Mouse (Mus musculus) heart, embryonic 14.5 days (tissue): ENCODE results near the gene Ankrd33. TPM values are rescaled to one million over a fixed set of nuclear protein-coding genes. Genes with fewer than 3 reads are reported as not detected.

Experiments used
- ATAC-seq: fragments of 200-750 bp; cut with Nextera tagmentation; 2 replicates; pipeline ENCODE4 v1.8.0; 2017; ENCODE audit warnings: low read depth, moderate TSS enrichment; ENCODE audit not compliant: insufficient number of reproducible peaks, insufficient read depth, low FRiP score
- H3K27ac ChIP-seq, 2 experiments: fragments of 200-500 bp in 1 of 2; fragments of 300-500 bp in 1 of 2; sonication (generic) in 1 of 2; replicated peaks in 1 of 2; 2 replicates each; pipeline ENCODE4 v1.5.1; 2012 to 2014; ENCODE audit warnings: low read depth in 2 of 2, low read length in 2 of 2, control low read depth in 1 of 2, mild to moderate bottlenecking in 1 of 2, mixed read lengths in 1 of 2; ENCODE audit not compliant: control insufficient read depth in 1 of 2, insufficient read depth in 1 of 2
- H3K27me3 ChIP-seq: fragments of 300-500 bp; sonication (generic); 2 replicates; pipeline ENCODE4 v1.6.1; 2014; ENCODE audit warnings: mild to moderate bottlenecking, low read length, control low read depth; ENCODE audit not compliant: control insufficient read depth, insufficient read depth
- H3K36me3 ChIP-seq: fragments of 300-500 bp; sonication (generic); 2 replicates; pipeline ENCODE4 v1.6.1; 2014; ENCODE audit warnings: mild to moderate bottlenecking, control low read depth, low read length, mixed read lengths; ENCODE audit not compliant: control insufficient read depth, insufficient read depth
- H3K4me1 ChIP-seq, 2 experiments: fragments of 200-500 bp in 1 of 2; fragments of 300-500 bp in 1 of 2; sonication (generic) in 1 of 2; 2 replicates each; pipeline ENCODE4 v1.6.1; 2012 to 2014; ENCODE audit warnings: low read length in 2 of 2, control low read depth in 1 of 2, mixed read lengths in 1 of 2; ENCODE audit not compliant: control insufficient read depth in 2 of 2, insufficient read depth in 2 of 2
- H3K4me2 ChIP-seq: fragments of 300-500 bp; sonication (generic); 2 replicates; pipeline ENCODE4 v1.6.1; 2014; ENCODE audit warnings: mild to moderate bottlenecking, low read length
- H3K4me3 ChIP-seq, 2 experiments: fragments of 200-500 bp in 1 of 2; fragments of 300-500 bp in 1 of 2; sonication (generic) in 1 of 2; 2 replicates each; pipeline ENCODE4 v1.5.1; 2012 to 2014; ENCODE audit warnings: low read length in 2 of 2, mild to moderate bottlenecking in 2 of 2, control low read depth in 1 of 2, low read depth in 1 of 2, moderate library complexity in 1 of 2; ENCODE audit not compliant: control insufficient read depth in 1 of 2, insufficient read depth in 1 of 2
- H3K9ac ChIP-seq: fragments of 300-500 bp; sonication (generic); 2 replicates; pipeline ENCODE4 v1.6.1; 2014; ENCODE audit warnings: mild to moderate bottlenecking, low read length
- H3K9me3 ChIP-seq: fragments of 300-500 bp; sonication (generic); 2 replicates; pipeline ENCODE4 v1.6.1; 2016; ENCODE audit warnings: low read length, control low read depth; ENCODE audit not compliant: control insufficient read depth
- WGBS: fragments of 180-500 bp; shearing (Covaris S2); extraction: QIAGEN DNeasy Blood & Tissue Kit; methylation state at CpG from one replicate; pipeline ENCODE4 v1.1.7; 2014; 5-methylcytosine and 5-hydroxymethylcytosine counted together
- polyA plus RNA-seq: library from polyadenylated mRNA; unstranded; fragments of >200 nt; fragmentation: Nextera tagmentation; extraction: Ambion mirVana; gene quantifications from 2 replicates; pipeline ENCODE4 v1.2.1, GENCODE M21; 2014

Gene Ankrd33
- polyA plus RNA-seq, 1 experiment from 2014 or later: not detected

- Histone ChIP-seq H3K27me3 (peaks cover 38% of the 10 kb centered on the region), H3K9ac (no peak overlapping the region), H3K36me3 (no peaks in the 10 kb centered on the region), H3K4me3 (no peak overlapping the region), H3K4me1 (peaks cover 31 to 32% of the 10 kb centered on the region in 2 experiments), H3K9me3 (no peaks in the 10 kb centered on the region), H3K27ac (peak overlapping the region in 1 of 2 experiments; percentile 24; a peak in 2 of 4 replicates), H3K4me2 (no peak overlapping the region)
- 62% methylated on average over 12 of the region's 12 CpGs for WGBS
- peak; percentile 37; the same call in 1 of the 2 replicates for ATAC-seq
Measured at GRCm38 (mm10) chr15:101126876-101127544, 11.5 kb downstream of the Ankrd33 start.

GRCm38 (mm10) chr15:101128181-101129089 lies 12.9 kb downstream of the Ankrd33 start, which contains the start of gene Acvrl1:
Gene Acvrl1 (plus strand): TSS chr15:101128522.
- peak within 1 kb of the TSS; percentile 0 to 24; a peak in 2 of 4 replicates for H3K27ac ChIP-seq
- ATAC-seq: no peak
- H3K27me3 ChIP-seq: peaks cover 38% of the 10 kb centered on the region
- no peaks in the 10 kb centered on the region for H3K36me3 ChIP-seq
- no peaks in the 10 kb centered on the region for H3K9me3 ChIP-seq
- WGBS: 3% methylated on average over 46 of the region's 46 CpGs
- peak within 1 kb of the TSS; percentile 45 to 47 for H3K4me3 ChIP-seq
- peaks cover 28 to 32% of the 10 kb centered on the region in 2 experiments for H3K4me1 ChIP-seq
- peak within 1 kb of the TSS; percentile 68 for H3K4me2 ChIP-seq
- H3K9ac ChIP-seq: peak within 1 kb of the TSS; percentile 70

DNA sequence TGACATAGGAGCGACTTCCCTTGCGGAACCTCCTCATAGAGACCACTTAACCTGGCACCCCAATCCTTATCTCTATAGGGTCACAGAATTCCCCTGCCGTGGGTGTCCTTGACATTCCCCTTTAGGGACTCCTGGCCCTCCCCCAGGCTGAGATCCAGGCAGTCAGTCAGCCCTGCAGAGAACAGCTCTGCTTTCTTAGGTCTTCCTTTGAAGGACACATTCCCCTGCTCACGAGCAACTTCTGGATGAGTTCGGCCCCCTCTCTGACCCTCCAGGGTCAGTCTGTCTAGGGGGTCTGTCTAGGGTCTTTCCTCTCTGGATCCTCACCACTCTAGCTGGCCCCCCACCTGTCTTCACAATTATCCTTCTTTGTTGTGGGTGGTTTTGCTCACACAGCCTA lies 13.9 kb downstream of the Ankrd33 start:
- no peak for ATAC-seq
- Histone ChIP-seq H3K27ac (no peak overlapping the region), H3K9ac (peak overlapping the region; percentile 70; the same call in 1 of the 2 replicates), H3K4me1 (peaks cover 28 to 31% of the 10 kb centered on the region in 2 experiments), H3K36me3 (no peaks in the 10 kb centered on the region), H3K9me3 (no peaks in the 10 kb centered on the region), H3K4me3 (peak overlapping the region; percentile 45 to 47), H3K27me3 (peaks cover 38% of the 10 kb centered on the region), H3K4me2 (peak overlapping the region; percentile 68)
- 7% methylated on average over 5 of the region's 5 CpGs for WGBS

DNA sequence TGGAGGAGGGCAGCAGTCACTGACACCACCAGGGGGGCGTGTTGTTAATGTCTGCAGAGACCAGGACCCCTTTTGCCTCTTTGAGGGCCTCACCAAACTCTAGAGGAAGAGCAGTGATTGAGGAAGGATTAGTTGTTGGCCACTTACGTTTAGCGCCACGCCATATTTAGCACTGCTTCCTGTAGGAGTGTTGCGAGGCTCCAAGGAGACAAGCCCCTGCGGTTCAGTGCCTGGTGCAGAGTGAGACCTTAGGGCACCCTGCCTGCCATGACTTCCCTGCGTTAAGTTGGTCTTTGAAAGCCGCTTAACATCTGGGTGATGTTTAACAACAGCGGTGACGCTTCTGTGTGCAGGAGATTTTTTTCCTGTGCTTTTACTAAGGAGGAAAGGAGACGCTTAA lies 15.9 kb downstream of the Ankrd33 start:
- no peak overlapping the region for H3K27ac ChIP-seq
- WGBS: 9% methylated on average over 11 of the region's 11 CpGs
- H3K4me2 ChIP-seq: peak overlapping the region; percentile 42
- H3K4me1 ChIP-seq: peaks cover 28% of the 10 kb centered on the region in 2 experiments
- H3K9me3 ChIP-seq: no peaks in the 10 kb centered on the region
- peak overlapping the region; percentile 11; the same call in 1 of the 2 replicates for H3K9ac ChIP-seq
- H3K27me3 ChIP-seq: peaks cover 31% of the 10 kb centered on the region
- no peak for ATAC-seq
- H3K36me3 ChIP-seq: no peaks in the 10 kb centered on the region
- H3K4me3 ChIP-seq: peak overlapping the region in 1 of 2 experiments; percentile 6; a peak in 1 of 4 replicates

DNA sequence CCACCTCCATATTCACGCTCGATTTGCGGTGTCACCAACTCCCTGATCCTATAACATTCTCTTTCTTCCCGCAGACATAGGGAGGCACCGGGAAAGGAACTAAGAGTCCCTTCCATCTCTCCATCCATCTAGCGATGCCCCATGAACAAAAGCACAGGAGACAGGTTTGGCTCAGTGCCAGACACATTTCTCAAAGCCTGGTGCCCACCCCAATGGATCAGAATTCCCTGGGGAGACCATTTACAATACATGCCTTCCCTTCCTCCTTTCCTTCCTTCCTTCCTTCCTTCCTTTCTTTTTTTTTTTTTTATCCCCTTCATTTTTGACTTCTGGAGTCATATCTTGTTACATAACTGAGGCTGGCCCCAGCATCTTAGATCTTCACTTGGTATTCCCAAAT lies 16.5 kb downstream of the Ankrd33 start:
- Histone ChIP-seq H3K9ac (0 out of 2 replicates have a peak overlapping the region, but pooled peaks have one; percentile 11), H3K27ac (no peak overlapping the region), H3K4me3 (0 out of 4 replicates have a peak overlapping the region, but pooled peaks of 1 of the 2 experiments have one; percentile 6), H3K27me3 (peaks cover 31% of the 10 kb centered on the region), H3K4me2 (peak overlapping the region; percentile 42), H3K9me3 (no peaks in the 10 kb centered on the region), H3K4me1 (peaks cover 28% of the 10 kb centered on the region in 2 experiments), H3K36me3 (no peaks in the 10 kb centered on the region)
- no peak for ATAC-seq
- 50% methylated on average over 6 of the region's 6 CpGs for WGBS

DNA sequence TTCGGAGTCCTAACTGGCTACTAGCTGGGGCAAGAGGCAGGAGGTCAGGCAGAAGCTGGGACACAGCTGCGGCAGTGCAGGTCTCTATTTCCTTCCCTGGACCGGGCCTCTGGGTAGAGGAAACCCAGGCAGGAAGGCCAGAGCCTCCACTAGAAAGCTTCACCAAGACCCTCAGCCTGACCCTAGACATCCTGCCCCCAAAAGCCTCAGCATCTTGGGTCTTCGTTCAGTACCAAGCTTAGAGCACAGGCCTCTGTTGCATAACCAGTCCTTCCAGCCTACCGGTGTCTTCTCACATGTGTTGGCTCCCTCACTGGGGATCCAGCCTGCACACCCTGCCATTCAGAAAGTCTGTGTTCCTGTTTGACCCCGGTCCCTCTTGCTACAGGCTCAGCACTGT lies 17.2 kb downstream of the Ankrd33 start:
- H3K27ac ChIP-seq: 0 out of 4 replicates have a peak overlapping the region, but pooled peaks of 1 of the 2 experiments have one; percentile 25
- peaks cover 28% of the 10 kb centered on the region in 2 experiments for H3K4me1 ChIP-seq
- 71% methylated on average over 6 of the region's 6 CpGs for WGBS
- ATAC-seq: no peak
- no peak overlapping the region for H3K4me2 ChIP-seq
- H3K27me3 ChIP-seq: peaks cover 25% of the 10 kb centered on the region
- no peak overlapping the region for H3K4me3 ChIP-seq
- no peaks in the 10 kb centered on the region for H3K9me3 ChIP-seq
- H3K36me3 ChIP-seq: no peaks in the 10 kb centered on the region
- H3K9ac ChIP-seq: no peak overlapping the region

- Histone ChIP-seq H3K36me3 (no peaks in the 10 kb centered on the region), H3K4me1 (peaks cover 18 to 24% of the 10 kb centered on the region in 2 experiments), H3K9me3 (no peaks in the 10 kb centered on the region), H3K9ac (peak overlapping the region; percentile 25; the same call in 1 of the 2 replicates), H3K4me3 (peak overlapping the region; percentile 11 to 13; a peak in 1 of 4 replicates), H3K27me3 (peaks cover 21% of the 10 kb centered on the region), H3K27ac (peak overlapping the region in 1 of 2 experiments; percentile 59; a peak in 2 of 4 replicates), H3K4me2 (peak overlapping the region; percentile 34; the same call in 1 of the 2 replicates)
- no peak for ATAC-seq
- WGBS: 36% methylated on average over 15 of the region's 15 CpGs
Measured at GRCm38 (mm10) chr15:101133993-101134704, 18.6 kb downstream of the Ankrd33 start.
